Mouse (Mus musculus) T-cell, adult 66 days (primary cell): ENCODE data around the gene Dleu7. TPM values are rescaled to one million over a fixed set of nuclear protein-coding genes. Genes with fewer than 3 reads are reported as not detected.

Experiments
- total RNA-seq, 2 experiments: library from RNA; stranded (reverse); gene quantifications; 3 replicates in 1 of 2; 4 replicates in 1 of 2; pipeline ENCODE4 v1.2.4; 2023

Dleu7 gene
- total RNA-seq, result under 1 TPM in 1 of 2 experiments, not detected in 1; 0.47 TPM

DNA sequence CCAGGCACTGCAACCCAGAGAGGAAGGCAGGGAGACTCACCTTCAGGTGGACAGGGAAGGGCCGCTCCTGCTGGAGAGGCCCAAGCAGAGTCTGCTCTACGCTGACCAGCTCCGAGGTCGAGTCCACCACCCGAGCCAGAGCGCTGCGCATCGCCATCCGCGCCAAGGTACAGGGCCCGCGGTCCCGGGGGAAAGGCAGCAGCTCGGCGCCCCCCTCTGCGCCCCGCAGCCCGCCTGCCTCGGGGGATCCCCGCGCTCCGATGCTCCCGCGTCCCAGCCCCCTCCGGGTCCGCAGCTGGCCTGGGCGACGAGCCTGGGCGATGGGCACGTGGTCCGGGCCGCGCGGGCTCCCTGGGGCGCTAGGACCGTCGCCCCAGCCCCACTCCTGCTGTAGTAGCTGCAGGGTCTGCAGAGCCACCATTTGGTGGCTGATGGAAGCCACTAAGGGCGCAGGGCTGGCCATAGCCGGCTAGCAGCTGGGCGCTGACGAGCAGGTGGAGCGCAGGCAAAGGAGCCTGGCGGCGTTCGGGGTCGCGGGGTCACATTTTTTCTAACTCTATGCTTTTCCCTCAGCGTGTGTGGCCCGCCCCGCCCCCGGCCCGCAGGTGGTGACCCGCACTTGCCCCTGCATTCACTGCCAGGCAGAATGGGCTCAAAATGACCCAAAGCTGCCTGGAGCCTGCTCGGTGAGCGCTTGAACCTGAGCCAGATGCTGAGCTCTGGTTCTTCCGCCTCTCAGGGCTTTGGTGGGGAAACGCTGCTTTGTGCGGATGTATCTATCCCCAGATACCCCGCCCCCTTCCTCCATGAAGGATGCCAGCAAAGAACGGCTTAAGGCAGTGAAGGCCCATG lies at the start of gene Dleu7, which contains the start of gene Rnaseh2b:
Dleu7 (minus strand) TSS at position 560 of the 852 bp plus-strand sequence.
Rnaseh2b (plus strand) TSS at position 102 of the 852 bp plus-strand sequence.

Other genes with a start within 250 kb of the Dleu7 start
- 10 to 100 TPM; 14.7 to 20.9 TPM for gene Rnaseh2b, start 458 bp downstream of the Dleu7 start, total RNA-seq
- not detected for gene Gucy1b2, start 163.2 kb upstream of the Dleu7 start, total RNA-seq